Mouse (Mus musculus) spleen, adult 2 months (tissue): Measurements from ENCODE around the gene Acsl6.

Experiments used
- CTCF ChIP-seq: fragments of 200-500 bp; IDR thresholded peaks from 2 replicates; pipeline ENCODE4 v1.5.1; 2011; ENCODE audit warnings: mild to moderate bottlenecking, inconsistent platforms; ENCODE audit not compliant: insufficient read depth, insufficient read length, insufficient replicate concordance; ENCODE audit errors: extremely low read depth
- POLR2A ChIP-seq: fragments of 200-500 bp; IDR thresholded peaks from 2 replicates; pipeline ENCODE4 v1.6.1; 2011; ENCODE audit warnings: low read depth, low read length, inconsistent platforms

- no peak for TF ChIP-seq POLR2A
- no peak for TF ChIP-seq CTCF
Observed at GRCm38 (mm10) chr11:54303076-54303727, 396 bp upstream of the Acsl6 start.
